Mouse (Mus musculus) MEL (cell line): Measurements from ENCODE around the gene Ccdc38. TPM values are rescaled to one million over a fixed set of nuclear protein-coding genes. Genes with fewer than 3 reads are reported as not detected.

Experiments used
- DNase-seq: peaks from one replicate; pipeline ENCODE4 v3.0.0; 2011; ENCODE audit warnings: low read depth, low spot score
- H3K27ac ChIP-seq: 2 replicates; pipeline ENCODE4 v1.5.1; 2012; ENCODE audit warnings: low read depth, mild to moderate bottlenecking, control low read depth, low read length, moderate library complexity; ENCODE audit not compliant: control insufficient read depth
- H3K27me3 ChIP-seq, 2 experiments: fragments of 150-350 bp in 1 of 2; sonication (generic) in 1 of 2; 2 replicates each; pipeline ENCODE4 v1.6.1; 2012; ENCODE audit warnings: low read length in 2 of 2, mild to moderate bottlenecking in 2 of 2, improper control_type of control experiment in 1 of 2, moderate library complexity in 1 of 2; ENCODE audit not compliant: insufficient read depth in 2 of 2, control insufficient read depth in 1 of 2
- H3K36me3 ChIP-seq, 2 experiments: 2 replicates each; pipeline ENCODE4 v1.6.1; 2012 to 2014; ENCODE audit warnings: low read length in 2 of 2, improper control_type of control experiment in 1 of 2, inconsistent platforms in 1 of 2, mild to moderate bottlenecking in 1 of 2; ENCODE audit not compliant: insufficient read depth in 2 of 2, control insufficient read depth in 1 of 2
- H3K4me1 ChIP-seq, 2 experiments: fragments of 150-350 bp in 1 of 2; sonication (generic) in 1 of 2; 2 replicates each; pipeline ENCODE4 v1.6.1; 2012; ENCODE audit warnings: low read length in 2 of 2, improper control_type of control experiment in 1 of 2, mild to moderate bottlenecking in 1 of 2; ENCODE audit not compliant: insufficient read depth in 2 of 2, control insufficient read depth in 1 of 2
- H3K4me3 ChIP-seq, 2 experiments: fragments of 150-350 bp in 1 of 2; sonication (generic) in 1 of 2; 2 replicates each; pipeline ENCODE4 v1.5.1; 2012; ENCODE audit warnings: low read depth in 2 of 2, low read length in 2 of 2, mild to moderate bottlenecking in 2 of 2, moderate library complexity in 2 of 2, control low read depth in 1 of 2, improper control_type of control experiment in 1 of 2; ENCODE audit not compliant: control insufficient read depth in 1 of 2, insufficient read depth in 1 of 2
- H3K79me2 ChIP-seq: 2 replicates; pipeline ENCODE4 v1.6.1; 2012; ENCODE audit warnings: mild to moderate bottlenecking, low read length, moderate library complexity; ENCODE audit not compliant: control insufficient read depth, poor library complexity, insufficient read depth
- H3K9ac ChIP-seq: 2 replicates; pipeline ENCODE4 v1.6.1; 2012; ENCODE audit warnings: low read depth, mild to moderate bottlenecking, control low read depth, low read length, moderate library complexity; ENCODE audit not compliant: control insufficient read depth, poor library complexity, severe bottlenecking
- H3K9me3 ChIP-seq: fragments of 150-350 bp; sonication (generic); replicated peaks from 2 replicates; pipeline ENCODE4 v1.6.1; 2012; ENCODE audit warnings: mild to moderate bottlenecking, low read length, improper control_type of control experiment, moderate library complexity; ENCODE audit not compliant: insufficient read depth
- CHD2 ChIP-seq: IDR thresholded peaks from 2 replicates; pipeline ENCODE4 v1.6.1; 2011; ENCODE audit warnings: low read length, improper control_type of control experiment
- CTCF ChIP-seq, 3 experiments: IDR thresholded peaks in 2 of 3; conservative IDR thresholded peaks in 1 of 3; 2 replicates each; pipeline ENCODE4 v1.5.1; 2011 to 2012; ENCODE audit warnings: low read length in 3 of 3, low read depth in 2 of 3, mild to moderate bottlenecking in 2 of 3, improper control_type of control experiment in 1 of 3, inconsistent platforms in 1 of 3, mixed read lengths in 1 of 3, moderate library complexity in 1 of 3; ENCODE audit not compliant: control insufficient read depth in 1 of 3, insufficient read depth in 1 of 3, poor library complexity in 1 of 3, severe bottlenecking in 1 of 3
- JUND ChIP-seq: IDR thresholded peaks from 2 replicates; pipeline ENCODE4 v1.6.1; 2011; ENCODE audit warnings: low read depth, mild to moderate bottlenecking, improper control_type of control experiment, low read length
- MAFK ChIP-seq: IDR thresholded peaks from 2 replicates; pipeline ENCODE4 v1.6.1; 2011; ENCODE audit warnings: low read depth, mild to moderate bottlenecking, low read length, improper control_type of control experiment, borderline replicate concordance
- MAX ChIP-seq: IDR thresholded peaks from 2 replicates; pipeline ENCODE4 v1.6.1; 2011; ENCODE audit warnings: low read length, improper control_type of control experiment
- MYC ChIP-seq: IDR thresholded peaks from 2 replicates; pipeline ENCODE4 v1.6.1; 2011; ENCODE audit warnings: low read depth, mild to moderate bottlenecking, low read length, improper control_type of control experiment, moderate library complexity
- NRF1 ChIP-seq: IDR thresholded peaks from 2 replicates; pipeline ENCODE4 v1.6.1; 2014; ENCODE audit warnings: low read depth, mild to moderate bottlenecking, inconsistent platforms, low read length, improper control_type of control experiment, moderate library complexity; ENCODE audit not compliant: poor library complexity, insufficient read depth, severe bottlenecking
- POLR2AphosphoS5 ChIP-seq: IDR thresholded peaks from 2 replicates; pipeline ENCODE4 v1.6.1; 2012; ENCODE audit warnings: low read depth, borderline replicate concordance, mild to moderate bottlenecking, inconsistent platforms, low read length, moderate library complexity, mixed read lengths
- RAD21 ChIP-seq: IDR thresholded peaks from 2 replicates; pipeline ENCODE4 v1.6.1; 2011; ENCODE audit warnings: mild to moderate bottlenecking, low read depth, low read length, improper control_type of control experiment
- SIN3A ChIP-seq: IDR thresholded peaks from 2 replicates; pipeline ENCODE4 v1.6.1; 2012; ENCODE audit warnings: low read length, improper control_type of control experiment, inconsistent platforms
- SMC3 ChIP-seq: IDR thresholded peaks from 2 replicates; pipeline ENCODE4 v1.6.1; 2011; ENCODE audit warnings: low read depth, low read length, improper control_type of control experiment
- TBP ChIP-seq: IDR thresholded peaks from 2 replicates; pipeline ENCODE4 v1.8.0; 2011; ENCODE audit warnings: low read depth, low read length, improper control_type of control experiment
- ZC3H11A ChIP-seq: IDR thresholded peaks from 2 replicates; pipeline ENCODE4 v1.6.1; 2012; ENCODE audit warnings: low read depth, mild to moderate bottlenecking, inconsistent platforms, low read length, improper control_type of control experiment
- ZNF384 ChIP-seq: IDR thresholded peaks from 2 replicates; pipeline ENCODE4 v1.6.1; 2012; ENCODE audit warnings: low read depth, mild to moderate bottlenecking, inconsistent platforms, low read length, improper control_type of control experiment
- polyA plus RNA-seq, 2 experiments: library from polyadenylated mRNA; stranded (reverse) in 1 of 2; unstranded in 1 of 2; fragments of >175 nt in 1 of 2; fragments of >200 nt in 1 of 2; gene quantifications; 2 replicates each; pipeline versions ENCODE4 v1.2.1 to v1.2.4; 2012; ENCODE audit warnings: low replicate concordance in 2 of 2, low read depth in 1 of 2; ENCODE audit not compliant: insufficient read length in 2 of 2, insufficient read depth in 1 of 2, missing spikeins in 1 of 2
- total RNA-seq: library from RNA; depleted of rRNA; stranded (reverse); fragments of 300-350 nt; gene quantifications from 2 replicates; pipeline ENCODE4 v1.2.3, GENCODE M21; 2012

Gene Ccdc38
- total and polyA plus RNA-seq, 3 experiments, result 0.22 TPM; not detected in 2

DNA sequence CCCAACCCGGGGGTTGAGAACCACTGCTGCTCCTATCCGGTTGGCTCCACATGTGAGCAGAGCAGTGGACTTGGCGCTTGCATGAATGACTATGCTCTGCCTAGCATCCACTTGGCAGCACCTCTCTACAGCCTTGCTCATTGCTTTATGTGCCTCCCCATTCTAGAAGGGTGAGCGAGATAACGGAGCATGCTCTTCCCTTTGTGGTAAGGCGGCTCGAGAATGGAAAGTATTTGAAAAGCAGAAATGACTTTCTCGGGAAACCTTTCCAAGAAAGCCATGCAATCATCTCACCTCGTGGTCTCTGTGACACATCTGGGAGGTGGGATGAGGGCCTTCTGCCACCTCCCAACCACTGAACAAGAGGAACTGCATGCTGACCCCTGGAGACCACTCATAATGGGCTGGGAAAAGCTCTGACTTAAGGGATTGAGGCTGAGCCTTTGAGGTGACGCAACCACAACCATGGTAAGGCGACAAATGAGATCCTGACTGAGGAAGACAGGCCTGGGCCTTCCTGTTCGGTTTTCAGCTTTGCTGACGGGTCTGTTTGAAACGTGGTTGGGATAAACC is 24.2 kb downstream of the Ccdc38 start (continued):
- TF ChIP-seq JUND (no peak), SMC3 (no peak), ZNF384 (no peak)
- TF ChIP-seq, all 39 proteins: peak for 0

DNA sequence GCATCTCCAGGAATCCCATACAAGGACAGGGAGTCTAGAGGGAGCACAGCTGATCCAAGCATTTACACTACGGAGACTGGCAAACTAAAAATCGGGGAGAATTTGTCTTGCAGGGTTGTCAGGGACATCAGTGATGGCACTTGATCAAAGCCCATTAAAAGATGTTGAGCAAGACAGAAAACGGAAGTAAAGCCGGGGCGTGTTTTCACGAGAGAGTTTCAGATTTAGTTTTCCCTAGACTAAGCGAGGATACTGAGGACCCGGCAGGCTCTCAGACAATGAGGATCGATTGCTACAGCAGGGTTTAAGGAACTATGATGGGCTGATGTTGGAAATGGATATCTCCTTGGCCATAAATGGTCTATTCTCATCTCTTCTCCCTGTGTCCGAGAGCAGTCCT is 26.6 kb downstream of the Ccdc38 start:
- TF ChIP-seq NRF1, result no peak
- no peak for TF ChIP-seq MAFK
- TF ChIP-seq ZC3H11A, result no peak
- TF ChIP-seq TBP, result no peak
- TF ChIP-seq RAD21, result no peak
- TF ChIP-seq CHD2, result no peak
- no peak for TF ChIP-seq SMC3
- no peak for TF ChIP-seq CTCF (IDR thresholded peaks at IDR 0.05 in 2 of 3, conservative IDR thresholded peaks at IDR 0.05 in 1 of 3; ENCODE audit: control insufficient read depth in 1 of 3, insufficient read depth in 1 of 3, low read depth in 2 of 3, low read length in 3 of 3, poor library complexity in 1 of 3, severe bottlenecking in 1 of 3)
- H3K79me2 ChIP-seq, result no peaks in the 10 kb centered on the region
- H3K9ac ChIP-seq, result no peak overlapping the region
- no peaks in the 10 kb centered on the region for H3K36me3 ChIP-seq
- no peaks in the 10 kb centered on the region for H3K4me1 ChIP-seq
- H3K4me3 ChIP-seq, result no peak overlapping the region
- no peak for DNase-seq
- no peak overlapping the region for H3K27ac ChIP-seq
- H3K9me3 ChIP-seq, result no peaks in the 10 kb centered on the region
- peaks cover 0 to 1% of the 10 kb centered on the region in 2 experiments for H3K27me3 ChIP-seq

DNA sequence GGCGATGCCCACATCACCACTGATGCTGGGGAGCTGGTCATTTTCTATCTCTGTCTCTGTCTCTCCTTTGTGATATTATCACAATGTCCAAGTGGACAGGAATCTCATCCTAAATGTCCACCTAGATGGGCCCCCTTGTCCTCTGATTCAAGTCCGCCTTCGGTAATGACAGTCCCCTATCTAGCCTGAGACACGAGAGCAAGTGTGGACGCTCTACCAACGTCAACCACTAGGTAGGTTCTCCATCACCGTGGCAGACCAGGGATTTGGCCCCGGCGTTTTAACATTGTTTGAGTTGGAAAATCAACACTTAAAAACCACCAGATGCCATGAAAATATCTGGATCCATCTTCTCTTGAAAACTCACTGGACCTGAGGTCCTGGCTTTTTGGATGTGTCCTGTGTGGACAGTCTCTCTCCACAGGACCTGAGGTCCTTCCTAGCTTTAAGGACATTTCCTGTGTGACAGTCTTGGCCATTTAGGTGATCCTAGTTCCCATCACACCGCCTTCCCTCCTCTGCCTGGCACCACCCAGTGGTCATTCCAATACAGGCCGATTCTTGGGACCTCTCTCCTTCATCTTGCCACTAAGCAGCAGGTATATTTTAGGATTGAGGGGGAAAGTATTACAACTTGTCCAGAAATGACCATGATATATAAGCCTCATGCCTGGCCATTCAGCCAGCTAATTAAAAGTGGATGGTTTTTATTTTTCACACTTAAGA is 27.6 kb downstream of the Ccdc38 start:
- TF ChIP-seq MYC (no peak), MAX (no peak), ZNF384 (no peak), SMC3 (0 out of 2 replicates have a peak, but pooled peaks have one; percentile 7), SIN3A (no peak), POLR2AphosphoS5 (no peak)
- Histone ChIP-seq H3K36me3 (no peaks in the 10 kb centered on the region), H3K79me2 (no peaks in the 10 kb centered on the region), H3K27me3 (peaks cover 0 to 1% of the 10 kb centered on the region in 2 experiments; a peak in 3 of 4 replicates), H3K9ac (no peak overlapping the region), H3K4me3 (no peak overlapping the region), H3K4me1 (no peaks in the 10 kb centered on the region), H3K9me3 (no peaks in the 10 kb centered on the region), H3K27ac (no peak overlapping the region)
- DNase-seq, result no peak
